Mouse (Mus musculus) ES-Bruce4 (cell line): ENCODE measurements around the gene Rrad.

Experiments
- CTCF ChIP-seq: IDR thresholded peaks from one replicate; pipeline ENCODE4 v1.8.1; 2011; ENCODE audit warnings: low read depth, low read length
- EP300 ChIP-seq: IDR thresholded peaks from 2 replicates; pipeline ENCODE4 v1.6.1; 2011; ENCODE audit warnings: low read depth, low read length; ENCODE audit not compliant: insufficient read depth
- POLR2A ChIP-seq: IDR thresholded peaks from one replicate; pipeline ENCODE4 v1.8.1; 2011; ENCODE audit warnings: low read length; ENCODE audit not compliant: insufficient read depth

GRCm38 (mm10) chr8:104609222-104609621 lies 21.9 kb downstream of the Rrad start:
- TF ChIP-seq CTCF (no peak), POLR2A (no peak), EP300 (no peak)
